Mouse (Mus musculus) C2C12 (cell line): ENCODE results near the gene Ctf1. TPM values are rescaled to one million over a fixed set of nuclear protein-coding genes. Genes with fewer than 3 reads are reported as not detected.
A peak's percentile ranks its signal among the peaks of the same experiment; 100 is the strongest.

Source experiments
- H3K27me3 ChIP-seq: one replicate; pipeline ENCODE4 v1.6.1; 2011; ENCODE audit not compliant: control insufficient read depth, insufficient read depth, insufficient read length
- H3K36me3 ChIP-seq: one replicate; pipeline ENCODE4 v1.6.1; 2011; ENCODE audit not compliant: control insufficient read depth, insufficient read depth
- H3K4me3 ChIP-seq: one replicate; pipeline ENCODE4 v1.5.1; 2011; ENCODE audit warnings: mild to moderate bottlenecking, control low read depth; ENCODE audit not compliant: poor library complexity, insufficient read depth, severe bottlenecking
- H3K79me2 ChIP-seq: one replicate; pipeline ENCODE4 v1.6.1; 2011; ENCODE audit not compliant: control insufficient read depth, insufficient read depth
- H3K79me3 ChIP-seq: one replicate; pipeline ENCODE4 v1.6.1; 2011; ENCODE audit warnings: low read depth, control low read depth
- H3ac ChIP-seq: one replicate; pipeline ENCODE3; 2011; ENCODE audit warnings: low read depth; ENCODE audit not compliant: control insufficient read depth, insufficient read length
- CEBPB ChIP-seq: IDR thresholded peaks from one replicate; pipeline ENCODE4 v1.6.1; 2011; ENCODE audit warnings: low read depth, mild to moderate bottlenecking, control low read depth, moderate library complexity
- CTCF ChIP-seq: IDR thresholded peaks from one replicate; pipeline ENCODE4 v1.5.1; 2011; ENCODE audit not compliant: control insufficient read depth, insufficient read depth, insufficient read length
- FOSL1 ChIP-seq: IDR thresholded peaks from one replicate; pipeline ENCODE4 v1.8.0; 2011; ENCODE audit warnings: mild to moderate bottlenecking, low read length; ENCODE audit not compliant: poor library complexity, insufficient read depth, severe bottlenecking
- MAX ChIP-seq: IDR thresholded peaks from one replicate; pipeline ENCODE4 v1.6.1; 2011; ENCODE audit warnings: mild to moderate bottlenecking, control low read depth
- MYOD1 ChIP-seq: IDR thresholded peaks from one replicate; pipeline ENCODE4 v1.6.1; 2011; ENCODE audit warnings: low read depth; ENCODE audit not compliant: control insufficient read depth, insufficient read length
- MYOG ChIP-seq: IDR thresholded peaks from one replicate; pipeline ENCODE4 v1.6.1; 2011; ENCODE audit not compliant: control insufficient read depth, insufficient read length; ENCODE audit errors: extremely low read depth
- USF1 ChIP-seq: IDR thresholded peaks from one replicate; pipeline ENCODE4 v1.6.1; 2011; ENCODE audit warnings: low read depth, mild to moderate bottlenecking, control low read depth, moderate library complexity
- long read RNA-seq, 2 experiments: library from polyadenylated mRNA; unstranded; transcript quantifications; one replicate each; pipeline ENCODE4 v2.0.0; 2019 to 2020
- polyA plus RNA-seq: library from polyadenylated mRNA; unstranded; fragments of >200 nt; fragmentation: generic; extraction: Trizol; gene quantifications from one replicate; pipeline ENCODE4 v1.2.1, GENCODE M21; 2012; ENCODE audit warnings: missing spikeins

The Ctf1 gene
- polyA plus RNA-seq: 9.2 TPM
- long read RNA-seq, experiment 1, transcript Ctf1-201 (3 exons, 1,352 nt): major isoform, 13 of 24 reads
- long read RNA-seq, experiment 1, partial matches to known transcripts: 1 of 24 reads
- long read RNA-seq, experiment 1, other reads (novel, unspliced or antisense): 8 of 24 reads
- long read RNA-seq, experiment 2, transcript Ctf1-201 (3 exons, 1,352 nt): major isoform, 6 of 11 reads
- long read RNA-seq, experiment 2, partial matches to known transcripts: 1 of 11 reads
- long read RNA-seq, experiment 2, other reads (novel, unspliced or antisense): 2 of 11 reads

GRCm38 (mm10) chr7:127712461-127713385 lies at the start of gene Ctf1:
TSS of gene Ctf1 (plus strand) at chr7:127712736.
- Histone ChIP-seq H3K79me3 (no peaks in the 10 kb centered on the region), H3K4me3 (peak within 1 kb of the TSS; percentile 18), H3K27me3 (no peaks in the 10 kb centered on the region), H3K79me2 (peaks cover 2% of the 10 kb centered on the region), H3ac (peak within 1 kb of the TSS; percentile 56), H3K36me3 (no peaks in the 10 kb centered on the region)
- TF ChIP-seq CEBPB: peak; percentile 20
- no peak for TF ChIP-seq MYOD1
- TF ChIP-seq MYOG: no peak

- H3K36me3 ChIP-seq: no peaks in the 10 kb centered on the region
- no peak overlapping the region for H3K4me3 ChIP-seq
- H3K27me3 ChIP-seq: no peaks in the 10 kb centered on the region
- TF ChIP-seq MYOG (no peak), FOSL1 (no peak), CTCF (no peak), CEBPB (no peak), MAX (no peak), MYOD1 (no peak), USF1 (no peak)
- no peaks in the 10 kb centered on the region for H3K79me2 ChIP-seq
- no peaks in the 10 kb centered on the region for H3K79me3 ChIP-seq
- H3ac ChIP-seq: no peak overlapping the region
These were observed 49.6 kb upstream of the Ctf1 start for GRCm38 (mm10) chr7:127662926-127663325.

GRCm38 (mm10) chr7:127666066-127666654 lies 46.4 kb upstream of the Ctf1 start:
- TF ChIP-seq MAX: no peak
- TF ChIP-seq MYOD1: no peak
- no peak for TF ChIP-seq CEBPB
- TF ChIP-seq MYOG: no peak
- no peak for TF ChIP-seq CTCF
- Histone ChIP-seq H3K79me2 (no peaks in the 10 kb centered on the region), H3ac (no peak overlapping the region), H3K4me3 (no peak overlapping the region), H3K36me3 (no peaks in the 10 kb centered on the region), H3K79me3 (no peaks in the 10 kb centered on the region), H3K27me3 (no peaks in the 10 kb centered on the region)

GRCm38 (mm10) chr7:127666679-127667078 lies 45.9 kb upstream of the Ctf1 start:
- H3K79me3 ChIP-seq: no peaks in the 10 kb centered on the region
- no peak for TF ChIP-seq MAX
- no peak for TF ChIP-seq CTCF
- TF ChIP-seq FOSL1: no peak
- TF ChIP-seq USF1: no peak
- TF ChIP-seq MYOG: no peak
- TF ChIP-seq MYOD1: no peak
- TF ChIP-seq CEBPB: no peak
- no peaks in the 10 kb centered on the region for H3K36me3 ChIP-seq
- H3K79me2 ChIP-seq: no peaks in the 10 kb centered on the region
- no peak overlapping the region for H3K4me3 ChIP-seq
- H3K27me3 ChIP-seq: no peaks in the 10 kb centered on the region
- no peak overlapping the region for H3ac ChIP-seq

DNA sequence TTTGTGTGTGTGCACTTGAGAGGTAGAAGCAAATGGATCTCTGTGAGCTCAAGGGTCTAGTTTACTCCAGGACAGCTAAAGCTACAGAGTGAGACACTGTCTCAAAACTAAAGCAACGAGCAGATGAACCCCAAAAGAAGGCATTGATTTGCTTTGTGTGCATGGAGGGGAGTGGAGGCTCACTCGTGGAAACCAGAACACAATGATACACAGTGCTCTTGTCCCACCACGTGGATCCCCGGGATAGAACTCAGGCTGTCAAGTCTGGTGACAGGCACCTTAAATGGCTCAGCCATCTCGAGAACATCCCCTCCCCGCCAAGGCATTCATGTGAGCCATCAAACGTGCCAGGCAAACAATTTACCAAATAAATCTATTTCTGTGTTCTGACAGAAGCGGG lies 45.4 kb upstream of the Ctf1 start:
- TF ChIP-seq MYOG (no peak), USF1 (no peak), MAX (no peak), FOSL1 (no peak), CEBPB (no peak), MYOD1 (no peak)
- Histone ChIP-seq H3K36me3 (no peaks in the 10 kb centered on the region), H3K4me3 (no peak overlapping the region), H3K79me2 (no peaks in the 10 kb centered on the region), H3ac (no peak overlapping the region), H3K27me3 (no peaks in the 10 kb centered on the region), H3K79me3 (no peaks in the 10 kb centered on the region)
